8 mouse cellular contexts compared by ENCODE assay signal in the genomic region with DNA sequence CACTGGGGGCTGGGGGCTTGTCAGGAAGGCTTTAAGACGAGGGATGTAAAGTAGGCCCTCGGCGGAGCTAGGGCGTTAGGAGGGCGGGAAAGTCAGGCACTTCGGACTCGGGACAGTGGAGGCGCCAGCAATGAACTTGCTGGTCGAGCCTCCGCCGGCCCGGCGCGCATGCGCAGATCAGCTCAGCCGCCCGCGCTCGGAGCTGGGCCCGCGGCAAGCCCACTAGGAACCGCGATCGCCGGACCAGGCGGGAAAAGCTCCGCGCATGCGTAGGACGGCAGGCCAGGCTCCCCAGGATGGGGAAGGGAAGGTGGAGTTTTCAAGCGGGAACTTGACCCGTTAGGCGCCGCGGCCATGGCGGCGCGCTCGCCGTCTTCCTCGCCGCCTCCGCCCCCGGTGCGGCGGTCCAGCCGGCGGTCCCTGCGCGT. TPM values are rescaled to one million over a fixed set of nuclear protein-coding genes. Genes with fewer than 3 reads are reported as not detected.
DNase-seq lines count a peak whose midpoint lies in the region; ATAC-seq lines count a peak whose summit lies in the region.

A gene (plus strand): TSS at position 199 of the 428 bp plus-strand sequence.

- under 1% methylated on average over 50 of the region's 50 CpGs for WGBS in hindbrain, embryonic 13.5 days

- peak; percentile 97 for ATAC-seq in hindbrain, embryonic 13.5 days (ENCODE audit: low FRiP score)

- H3K4me1 ChIP-seq in hindbrain, embryonic 13.5 days (replicated peaks): peaks cover 15% of the 10 kb centered on the region

- H3K4me3 ChIP-seq in hindbrain, embryonic 13.5 days: peak within 1 kb of the TSS; percentile 83

- peak; percentile 92 for DNase-seq in R1 (ENCODE audit: low read depth, low spot score)
- peak; percentile 94 to 97 for DNase-seq in cerebellum, postnatal 14 days
- DNase-seq in frontal cortex, postnatal 14 days (ENCODE audit: low spot score in 2 of 2): peak; percentile 85 to 87
- peak; percentile 90 to 95 for DNase-seq in layer of hippocampus, postnatal 14 days (ENCODE audit: low spot score in 2 of 2)
- DNase-seq in lung, postnatal 10 days: peak; percentile 97
- DNase-seq in ovary, postnatal 14 days (ENCODE audit: low spot score): peak; percentile 97
- DNase-seq in thymus, postnatal 10 days (ENCODE audit: low spot score in 2 of 2): peak; percentile 74 to 80

- H3K4me2 ChIP-seq in hindbrain, embryonic 13.5 days: peak within 1 kb of the TSS; percentile 82

- no peaks in the 10 kb centered on the region for H3K36me3 ChIP-seq in hindbrain, embryonic 13.5 days

- H3K9me3 ChIP-seq in hindbrain, embryonic 13.5 days: no peaks in the 10 kb centered on the region

- no peaks in the 10 kb centered on the region for H3K27me3 ChIP-seq in hindbrain, embryonic 13.5 days

- peak within 1 kb of the TSS; percentile 91 for H3K27ac ChIP-seq in hindbrain, embryonic 13.5 days

- H3K9ac ChIP-seq in hindbrain, embryonic 13.5 days: peak within 1 kb of the TSS; percentile 90

RNA-seq across cellular contexts. Expression of the gene that starts here (rescaled TPM):
- 5.6 and 5.7 TPM in 2 replicates for polyA plus RNA-seq in hindbrain, embryonic 13.5 days (2015; fragmentation: Nextera tagmentation; extraction: Ambion mirVana)
- total RNA-seq in layer of hippocampus, postnatal 14 days (2021): 1 to 10 TPM; 5.9 to 6.2 TPM

Comparison
In these comparisons a context has a peak if more than half of its experiments do, and no peak if none do; other contexts are left out.
1. Peak in every context shown above with its lines: DNase-seq, ATAC-seq, H3K4me3 ChIP-seq and H3K27ac ChIP-seq.